22 mouse cellular contexts compared by ENCODE assay signal in genomic region chr17:93261206-93261504, GRCm38 (mm10).
DNase-seq lines count a peak whose midpoint lies in the region; ATAC-seq lines count a peak whose summit lies in the region.
"Had no signal": no experiment of that assay in that cellular context is flagged by ENCODE, and none has a peak within 500 bp of the region (broad histone marks: within the 10 kb centered on the region; RNA-seq: fewer than 3 reads in every experiment).

No protein-coding gene starts in this region.

- H3K36me3 ChIP-seq in forebrain, embryonic 11.5 days (ENCODE audit: control insufficient read depth, insufficient read depth, low read length), result no peaks in the 10 kb centered on the region
- H3K36me3 ChIP-seq in forebrain, embryonic 14.5 days (ENCODE audit: control insufficient read depth, insufficient read depth, low read length), result no peaks in the 10 kb centered on the region
- H3K36me3 ChIP-seq in hindbrain, embryonic 14.5 days (replicated peaks; ENCODE audit: control insufficient read depth, insufficient read depth), result no peaks in the 10 kb centered on the region
- no peaks in the 10 kb centered on the region for H3K36me3 ChIP-seq in midbrain, embryonic 14.5 days (ENCODE audit: control insufficient read depth, insufficient read depth, low read length)
- H3K36me3 ChIP-seq: embryonic facial prominence, embryonic 10.5 days; heart, embryonic 12.5 days; liver, embryonic 15.5 days had no signal

- H3K4me3 ChIP-seq in forebrain, embryonic 11.5 days (ENCODE audit: low read depth, low read length), result no peak overlapping the region
- H3K4me3 ChIP-seq in forebrain, embryonic 14.5 days (ENCODE audit: low read depth, low read length), result no peak overlapping the region
- no peak overlapping the region for H3K4me3 ChIP-seq in hindbrain, embryonic 14.5 days (replicated peaks; ENCODE audit: low read length)
- no peak overlapping the region for H3K4me3 ChIP-seq in midbrain, embryonic 14.5 days (replicated peaks; ENCODE audit: low read depth, low read length)
- H3K4me3 ChIP-seq: embryonic facial prominence, embryonic 10.5 days; gastrocnemius, adult 2 months; heart, embryonic 12.5 days; liver, embryonic 15.5 days had no signal

- no peaks in the 10 kb centered on the region for H3K27me3 ChIP-seq in forebrain, embryonic 11.5 days (ENCODE audit: control insufficient read depth, insufficient read depth, low read length)
- H3K27me3 ChIP-seq in forebrain, embryonic 14.5 days (replicated peaks; ENCODE audit: control insufficient read depth, insufficient read depth, low read length), result no peaks in the 10 kb centered on the region
- H3K27me3 ChIP-seq in hindbrain, embryonic 14.5 days (ENCODE audit: control insufficient read depth, insufficient read depth, low read length), result no peaks in the 10 kb centered on the region
- no peaks in the 10 kb centered on the region for H3K27me3 ChIP-seq in midbrain, embryonic 14.5 days (ENCODE audit: control insufficient read depth, insufficient read depth, low read length)
- H3K27me3 ChIP-seq: heart, embryonic 12.5 days; liver, embryonic 15.5 days had no signal

- H3K9me3 ChIP-seq in forebrain, embryonic 11.5 days (ENCODE audit: control insufficient read depth, low read length), result no peaks in the 10 kb centered on the region
- no peaks in the 10 kb centered on the region for H3K9me3 ChIP-seq in forebrain, embryonic 14.5 days (replicated peaks; ENCODE audit: control insufficient read depth, low read length)
- H3K9me3 ChIP-seq in hindbrain, embryonic 14.5 days (ENCODE audit: control insufficient read depth, low read length), result no peaks in the 10 kb centered on the region
- no peaks in the 10 kb centered on the region for H3K9me3 ChIP-seq in midbrain, embryonic 14.5 days (ENCODE audit: control insufficient read depth, low read length)
- H3K9me3 ChIP-seq: embryonic facial prominence, embryonic 10.5 days; heart, embryonic 12.5 days; liver, embryonic 15.5 days had no signal

- 50% methylated on average over 1 of the region's 1 CpGs for WGBS in forebrain, embryonic 11.5 days
- WGBS in forebrain, embryonic 14.5 days, result 0% methylated on average over 1 of the region's 1 CpGs
- 23% methylated on average over 1 of the region's 1 CpGs for WGBS in hindbrain, embryonic 14.5 days
- 50% methylated on average over 1 of the region's 1 CpGs for WGBS in midbrain, embryonic 14.5 days

- H3K9ac ChIP-seq in forebrain, embryonic 11.5 days (ENCODE audit: low read length), result no peak overlapping the region
- H3K9ac ChIP-seq in forebrain, embryonic 14.5 days (ENCODE audit: low read length), result no peak overlapping the region
- no peak overlapping the region for H3K9ac ChIP-seq in hindbrain, embryonic 14.5 days
- no peak overlapping the region for H3K9ac ChIP-seq in midbrain, embryonic 14.5 days (replicated peaks; ENCODE audit: low read length)
- H3K9ac ChIP-seq: heart, embryonic 12.5 days; liver, embryonic 15.5 days had no signal

- H3K27ac ChIP-seq in forebrain, embryonic 11.5 days (ENCODE audit: low read depth, low read length), result peak overlapping the region; percentile 72; the same call in 1 of the 2 replicates
- H3K27ac ChIP-seq in forebrain, embryonic 14.5 days (ENCODE audit: low read depth, low read length), result peak overlapping the region; percentile 29; the same call in 1 of the 2 replicates
- 0 out of 2 replicates have a peak overlapping the region, but pooled peaks have one; percentile 28 for H3K27ac ChIP-seq in hindbrain, embryonic 14.5 days
- H3K27ac ChIP-seq in midbrain, embryonic 14.5 days (replicated peaks; ENCODE audit: low read depth, low read length), result 0 out of 2 replicates have a peak overlapping the region, but pooled peaks have one; percentile 60
- H3K27ac ChIP-seq: embryonic facial prominence, embryonic 10.5 days; gastrocnemius, adult 2 months; liver, embryonic 15.5 days had no signal

- DNase-seq in forebrain, embryonic 11.5 days (ENCODE audit: low spot score), result no peak
- DNase-seq in forebrain, embryonic 14.5 days (ENCODE audit: low spot score), result no peak
- no peak for DNase-seq in hindbrain, embryonic 14.5 days (ENCODE audit: low spot score)
- DNase-seq in midbrain, embryonic 14.5 days, result no peak
- DNase-seq in adrenal gland, postnatal 14 days, result no peak
- no peak for DNase-seq in left cerebral cortex, adult 9 months (ENCODE audit: low spot score in 2 of 2)
- no peak for DNase-seq in lung, postnatal 4 days
- DNase-seq in retina, embryonic 14.5 days (ENCODE audit: low spot score), result no peak
- DNase-seq: adrenal gland, postnatal 36 days; B cell, adult 2 months; cerebellum, adult 18-20 months; cerebellum, postnatal 36 days; gastrocnemius, adult 2 months; heart, postnatal 14 days; kidney, adult 9 months; kidney, postnatal 36 days; right cerebral cortex, adult 18-20 months; thymus, postnatal 14 days had no signal

- H3K4me1 ChIP-seq in forebrain, embryonic 11.5 days (replicated peaks; ENCODE audit: control insufficient read depth, insufficient read depth, low read length), result no peaks in the 10 kb centered on the region
- peaks cover 4% of the 10 kb centered on the region; the same call in 1 of the 2 replicates for H3K4me1 ChIP-seq in forebrain, embryonic 14.5 days (ENCODE audit: control insufficient read depth, insufficient read depth, low read length)
- peaks cover 6% of the 10 kb centered on the region; the same call in 1 of the 2 replicates for H3K4me1 ChIP-seq in hindbrain, embryonic 14.5 days (replicated peaks; ENCODE audit: control insufficient read depth, insufficient read depth, low read length)
- peaks cover 8% of the 10 kb centered on the region; the same call in 1 of the 2 replicates for H3K4me1 ChIP-seq in midbrain, embryonic 14.5 days (ENCODE audit: control insufficient read depth, insufficient read depth, low read length)
- H3K4me1 ChIP-seq: heart, embryonic 12.5 days; liver, embryonic 15.5 days had no signal

- peak; percentile 89 for ATAC-seq in forebrain, embryonic 11.5 days (replicated peaks; ENCODE audit: low FRiP score)
- peak; percentile 80 for ATAC-seq in forebrain, embryonic 14.5 days
- ATAC-seq in hindbrain, embryonic 14.5 days (ENCODE audit: low FRiP score), result peak; percentile 51
- ATAC-seq in midbrain, embryonic 14.5 days (ENCODE audit: low FRiP score, low TSS enrichment), result peak; percentile 68
- ATAC-seq: inflammation-experienced regulatory T-cells, adult 6 months had no signal

- H3K4me2 ChIP-seq in forebrain, embryonic 11.5 days (ENCODE audit: low read depth, low read length, severe bottlenecking), result no peak overlapping the region
- no peak overlapping the region for H3K4me2 ChIP-seq in forebrain, embryonic 14.5 days (ENCODE audit: low read length)
- no peak overlapping the region for H3K4me2 ChIP-seq in hindbrain, embryonic 14.5 days (replicated peaks)
- no peak overlapping the region for H3K4me2 ChIP-seq in midbrain, embryonic 14.5 days (ENCODE audit: low read length)
- H3K4me2 ChIP-seq: heart, embryonic 12.5 days; liver, embryonic 15.5 days had no signal
